Mouse (Mus musculus) testis, adult 2 months (tissue): Measurements from ENCODE around the gene Lime1.

Experiments
- CTCF ChIP-seq: fragments of 200-500 bp; IDR thresholded peaks from 2 replicates; pipeline ENCODE4 v1.5.1; 2012; ENCODE audit warnings: low read depth, mild to moderate bottlenecking, inconsistent platforms, low read length, moderate library complexity; ENCODE audit not compliant: control insufficient read depth, insufficient read depth, insufficient replicate concordance
- POLR2A ChIP-seq: fragments of 200-500 bp; IDR thresholded peaks from 2 replicates; pipeline ENCODE4 v1.6.1; 2012; ENCODE audit warnings: low read depth, mild to moderate bottlenecking, inconsistent platforms, low read length, moderate library complexity; ENCODE audit not compliant: control insufficient read depth

GRCm38 (mm10) chr2:181420426-181420825 is 40.5 kb downstream of the Lime1 start:
- TF ChIP-seq POLR2A (no peak), CTCF (no peak)
